Mouse (Mus musculus): Measurements from ENCODE around the gene Ccnt2.

DNA sequence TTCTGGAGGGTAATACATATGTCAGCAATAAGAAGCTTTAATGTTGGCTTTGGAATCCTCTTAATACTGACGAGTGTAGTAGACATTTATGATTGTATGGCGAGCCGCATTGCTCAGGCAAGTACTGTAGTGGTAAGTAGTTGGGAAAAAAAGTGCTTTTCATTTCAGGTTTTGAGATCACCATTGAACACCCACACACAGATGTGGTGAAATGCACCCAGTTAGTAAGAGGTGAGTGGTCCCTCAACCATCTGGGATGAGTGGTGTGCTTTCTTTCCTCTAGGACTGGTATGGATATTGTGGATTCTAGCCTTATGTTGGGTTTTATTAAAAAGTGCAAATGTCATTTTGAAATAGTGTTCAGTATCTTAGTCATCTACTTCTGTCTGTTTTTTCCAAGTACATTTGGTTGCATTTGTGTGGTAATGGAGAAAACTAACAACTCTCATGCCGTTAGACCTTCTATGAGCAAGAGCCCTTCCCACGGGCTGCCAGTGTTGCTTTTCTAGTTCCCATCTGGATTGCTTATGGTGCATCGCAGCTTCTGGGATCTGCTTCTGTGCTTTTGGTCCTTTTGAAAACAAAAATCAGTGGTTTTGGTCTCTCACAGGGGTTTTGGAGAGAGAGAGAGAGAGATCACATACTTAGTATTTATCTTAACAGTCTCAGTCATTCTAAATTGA lies 21.3 kb downstream of the Ccnt2 start:
- TF ChIP-seq CTCF (IDR thresholded peaks at IDR 0.05; ENCODE audit: low read depth, low read length), result no peak
- TF ChIP-seq POLR2A (IDR thresholded peaks at IDR 0.05; ENCODE audit: borderline replicate concordance, low read depth, low read length), result no peak

All from bone marrow macrophage, adult 2 months (primary cell).